ENCODE assay signal across 8 mouse cellular contexts in genomic region chr11:96003969-96004792, GRCm38 (mm10). TPM values are rescaled to one million over a fixed set of nuclear protein-coding genes. Genes with fewer than 3 reads are reported as not detected.
DNase-seq lines count a peak whose midpoint lies in the region; ATAC-seq and TF ChIP-seq lines count a peak whose summit lies in the region.

No protein-coding gene starts in this region.

- H3K27me3 ChIP-seq in ES-Bruce4 (ENCODE audit: control insufficient read depth, insufficient read depth, low read length, poor library complexity, severe bottlenecking) = no peaks in the 10 kb centered on the region
- no peaks in the 10 kb centered on the region for H3K27me3 ChIP-seq in heart, embryonic 12.5 days (replicated peaks)
- peaks cover 17% of the 10 kb centered on the region for H3K27me3 ChIP-seq in liver, embryonic 14.5 days (ENCODE audit: control insufficient read depth, insufficient read depth, low read length)

- no peaks in the 10 kb centered on the region for H3K9me3 ChIP-seq in ES-Bruce4 (replicated peaks; ENCODE audit: control insufficient read depth, insufficient read depth, low read length, poor library complexity, severe bottlenecking)
- no peaks in the 10 kb centered on the region for H3K9me3 ChIP-seq in heart, embryonic 12.5 days (replicated peaks)
- no peaks in the 10 kb centered on the region for H3K9me3 ChIP-seq in liver, embryonic 14.5 days (ENCODE audit: control insufficient read depth, low read length)

- peak overlapping the region; percentile 96 for H3K4me2 ChIP-seq in heart, embryonic 12.5 days
- peak overlapping the region; percentile 97 for H3K4me2 ChIP-seq in liver, embryonic 14.5 days (ENCODE audit: low read depth)

- no peaks in the 10 kb centered on the region for H3K4me1 ChIP-seq in ES-Bruce4 (ENCODE audit: control insufficient read depth, insufficient read depth, low read length)
- H3K4me1 ChIP-seq in heart, embryonic 12.5 days (replicated peaks) = peaks cover 31% of the 10 kb centered on the region
- peaks cover 11 to 16% of the 10 kb centered on the region in 2 experiments; a peak in 3 of 4 replicates for H3K4me1 ChIP-seq in liver, embryonic 14.5 days (replicated peaks; ENCODE audit: control insufficient read depth in 2 of 2, insufficient read depth in 2 of 2, low read length in 1 of 2)

- H3K4me3 ChIP-seq in ES-Bruce4 (ENCODE audit: low read depth, low read length) = peak overlapping the region; percentile 100
- H3K4me3 ChIP-seq in heart, embryonic 12.5 days = peak overlapping the region; percentile 96
- H3K4me3 ChIP-seq in liver, embryonic 14.5 days (ENCODE audit: insufficient read depth in 1 of 2, low read depth in 2 of 2, low read length in 2 of 2) = peak overlapping the region; percentile 87 to 89

- no peak for TF ChIP-seq EP300 in ES-Bruce4 (IDR thresholded peaks at IDR 0.05; ENCODE audit: insufficient read depth, low read depth, low read length)
- no peak for TF ChIP-seq EP300 in liver, embryonic 14.5 days (IDR thresholded peaks at IDR 0.05; ENCODE audit: low read depth)

- intact Hi-C loops in gastrocnemius, postnatal 36 days (cut with DNase I) = loop anchor here (10.0 kb wide), 1 partner anchor 201 kb away; no protein-coding TSS in a partner anchor

- TF ChIP-seq POLR2A in ES-Bruce4 (IDR thresholded peaks at IDR 0.05; ENCODE audit: insufficient read depth, low read length) = no peak

- under 1% methylated on average over 32 of the region's 32 CpGs for WGBS in heart, embryonic 12.5 days
- WGBS in liver, embryonic 14.5 days (ENCODE audit: insufficient replicate concordance) = 1% methylated on average over 31 of the region's 32 CpGs

- peak overlapping the region; percentile 92 for H3K27ac ChIP-seq in ES-Bruce4 (ENCODE audit: insufficient read depth, low read length)
- peak overlapping the region; percentile 95 for H3K27ac ChIP-seq in heart, embryonic 12.5 days (ENCODE audit: poor library complexity, severe bottlenecking)
- H3K27ac ChIP-seq in liver, embryonic 14.5 days = peak overlapping the region; percentile 47

- H3K9ac ChIP-seq in ES-Bruce4 (ENCODE audit: low read depth, poor library complexity, severe bottlenecking) = peak overlapping the region; percentile 98
- H3K9ac ChIP-seq in heart, embryonic 12.5 days = peak overlapping the region; percentile 96
- H3K9ac ChIP-seq in liver, embryonic 14.5 days (replicated peaks) = peak overlapping the region; percentile 79

- DNase-seq in cerebellum, postnatal 25 days = peak; percentile 4 to 28
- no peak for DNase-seq in cerebellum, adult 11-12 months
- DNase-seq in liver, embryonic 14.5 days (ENCODE audit: low read depth in 3 of 3, low spot score in 3 of 3) = peak in 1 of 3 experiments; percentile 9
- DNase-seq in c-Kit-positive CD71-positive TER-119-positive erythroid progenitor cells, embryonic 14.5 days (ENCODE audit: low spot score) = no peak
- DNase-seq in gastrocnemius, postnatal 36 days = no peak

- ATAC-seq in heart, embryonic 12.5 days (ENCODE audit: insufficient number of reproducible peaks, low FRiP score) = no peak
- no peak for ATAC-seq in liver, embryonic 14.5 days (ENCODE audit: insufficient read depth)
- no peak for ATAC-seq in megakaryocyte-erythroid progenitor cell, adult 5-6 weeks (replicated peaks; ENCODE audit: low FRiP score, low TSS enrichment, poor library complexity, severe bottlenecking)

- no peak for TF ChIP-seq CTCF in ES-Bruce4 (IDR thresholded peaks at IDR 0.05; ENCODE audit: low read depth, low read length)
- no peak for TF ChIP-seq CTCF in liver, embryonic 14.5 days (IDR thresholded peaks at IDR 0.05; ENCODE audit: low read depth)

- peaks cover 26% of the 10 kb centered on the region for H3K36me3 ChIP-seq in ES-Bruce4 (ENCODE audit: control insufficient read depth, insufficient read depth, low read length, poor library complexity, severe bottlenecking)
- no peaks in the 10 kb centered on the region for H3K36me3 ChIP-seq in heart, embryonic 12.5 days
- H3K36me3 ChIP-seq in liver, embryonic 14.5 days (replicated peaks; ENCODE audit: control insufficient read depth, insufficient read depth, low read depth) = no peaks in the 10 kb centered on the region

RNA-seq across cellular contexts. Expression of gene Igf2bp1, which starts 1.6 kb away (rescaled TPM):
- polyA plus RNA-seq in ES-Bruce4 (2011; ENCODE audit: insufficient read depth, insufficient read length, low read depth, missing spikeins) = 379 and 392 TPM in 2 replicates
- polyA plus RNA-seq in heart, embryonic 12.5 days (2016; fragmentation: Nextera tagmentation; extraction: Ambion mirVana) = 63.2 and 66.9 TPM in 2 replicates
- 3.0 and 4.1 TPM in 2 replicates for polyA plus RNA-seq in liver, embryonic 14.5 days (2012; rRNA removed)
- 7.1 and 7.6 TPM in 2 replicates for polyA plus RNA-seq in liver, embryonic 14.5 days (2014; fragmentation: Nextera tagmentation; extraction: Ambion mirVana)
- total RNA-seq in megakaryocyte-erythroid progenitor cell, adult 5-6 weeks (2014; fragmentation: Nextera tagmentation) = 0.02 TPM in 1 of 2 replicates, not detected in the other
- total RNA-seq in megakaryocyte-erythroid progenitor cell, adult 5-6 weeks (2017) = not detected in 2 replicates
- not detected for total RNA-seq in gastrocnemius, postnatal 36 days (2021)

RNA-seq across cellular contexts. Expression of gene Gip, which starts 20.2 kb away (rescaled TPM):
- not detected in 2 replicates for polyA plus RNA-seq in ES-Bruce4 (2011; ENCODE audit: insufficient read depth, insufficient read length, low read depth, missing spikeins)
- polyA plus RNA-seq in heart, embryonic 12.5 days (2016; fragmentation: Nextera tagmentation; extraction: Ambion mirVana) = not detected in 2 replicates
- 0.09 TPM in 1 of 2 replicates, not detected in the other for polyA plus RNA-seq in liver, embryonic 14.5 days (2012; rRNA removed)
- polyA plus RNA-seq in liver, embryonic 14.5 days (2014; fragmentation: Nextera tagmentation; extraction: Ambion mirVana) = not detected in 2 replicates
- total RNA-seq in megakaryocyte-erythroid progenitor cell, adult 5-6 weeks (2014; fragmentation: Nextera tagmentation) = not detected in 2 replicates
- total RNA-seq in megakaryocyte-erythroid progenitor cell, adult 5-6 weeks (2017) = not detected in 2 replicates
- not detected for total RNA-seq in gastrocnemius, postnatal 36 days (2021)

RNA-seq across cellular contexts. Expression of gene Snf8, which starts 30.5 kb away (rescaled TPM):
- 56.1 and 62.1 TPM in 2 replicates for polyA plus RNA-seq in ES-Bruce4 (2011; ENCODE audit: insufficient read depth, insufficient read length, low read depth, missing spikeins)
- 76.0 and 78.9 TPM in 2 replicates for polyA plus RNA-seq in heart, embryonic 12.5 days (2016; fragmentation: Nextera tagmentation; extraction: Ambion mirVana)
- 18.5 and 28.2 TPM in 2 replicates for polyA plus RNA-seq in liver, embryonic 14.5 days (2012; rRNA removed)
- polyA plus RNA-seq in liver, embryonic 14.5 days (2014; fragmentation: Nextera tagmentation; extraction: Ambion mirVana) = 28.9 and 30.0 TPM in 2 replicates
- 94.1 and 96.1 TPM in 2 replicates for total RNA-seq in megakaryocyte-erythroid progenitor cell, adult 5-6 weeks (2014; fragmentation: Nextera tagmentation)
- 37.3 and 54.3 TPM in 2 replicates for total RNA-seq in megakaryocyte-erythroid progenitor cell, adult 5-6 weeks (2017)
- 10 to 100 TPM; 26.5 to 30.1 TPM for total RNA-seq in gastrocnemius, postnatal 36 days (2021)

Comparison
In these comparisons a context has a peak if more than half of its experiments do, and no peak if none do; other contexts are left out.
1. DNase-seq: peak in cerebellum, postnatal 25 days (2 of 2); none in cerebellum, adult 11-12 months (single experiment), c-Kit-positive CD71-positive TER-119-positive erythroid progenitor cells, embryonic 14.5 days (single experiment) and gastrocnemius, postnatal 36 days (0 of 2).
2. Peak in every context shown above with its lines, with median percentiles within 50 percentile points of each other: H3K27ac ChIP-seq, H3K4me3 ChIP-seq and H3K9ac ChIP-seq.